Mouse (Mus musculus): ENCODE data around the gene Capn8. TPM values are rescaled to one million over a fixed set of nuclear protein-coding genes. Genes with fewer than 3 reads are reported as not detected.
A peak's percentile ranks its signal among the peaks of the same experiment; 100 is the strongest.

Gene Capn8
- polyA plus RNA-seq, 1 experiment from 2014 or later, result 2.1 TPM

GRCm38 (mm10) chr1:182520938-182521500, 43.8 kb upstream of the Capn8 start:
- no peaks in the 10 kb centered on the region for H3K9me3 ChIP-seq (ENCODE audit: control insufficient read depth, low read length)

GRCm38 (mm10) chr1:182522961-182523360, 41.8 kb upstream of the Capn8 start:
- Histone ChIP-seq H3K27me3 (replicated peaks; ENCODE audit: control insufficient read depth, insufficient read depth, low read length) (no peaks in the 10 kb centered on the region), H3K36me3 (ENCODE audit: control insufficient read depth, insufficient read depth, low read length) (no peaks in the 10 kb centered on the region), H3K9ac (ENCODE audit: low read length) (no peak overlapping the region), H3K27ac (ENCODE audit: low read depth) (no peak overlapping the region), H3K4me3 (ENCODE audit: low read depth, low read length) (no peak overlapping the region), H3K4me2 (ENCODE audit: low read length) (no peak overlapping the region), H3K9me3 (ENCODE audit: control insufficient read depth, low read length) (no peaks in the 10 kb centered on the region), H3K4me1 (replicated peaks; ENCODE audit: control insufficient read depth, insufficient read depth, low read length) (peaks cover 28% of the 10 kb centered on the region)
- ATAC-seq (replicated peaks; ENCODE audit: low FRiP score, low TSS enrichment, low read depth), result no peak
- WGBS, result 82% methylated on average over 5 of the region's 5 CpGs
- no peak for DNase-seq (ENCODE audit: low spot score)

More at GRCm38 (mm10) chr1:182520938-182521500, 43.8 kb upstream of the Capn8 start:
- H3K4me2 ChIP-seq (ENCODE audit: low read length), result no peak overlapping the region
- DNase-seq (ENCODE audit: low spot score) (no peak), ATAC-seq (replicated peaks; ENCODE audit: low FRiP score, low TSS enrichment, low read depth) (no peak)
- H3K4me3 ChIP-seq (ENCODE audit: low read depth, low read length), result no peak overlapping the region
- 70% methylated on average over 8 of the region's 8 CpGs for WGBS
- peak overlapping the region; percentile 78; the same call in 1 of the 2 replicates for H3K27ac ChIP-seq (ENCODE audit: low read depth)
- peaks cover 26% of the 10 kb centered on the region for H3K4me1 ChIP-seq (replicated peaks; ENCODE audit: control insufficient read depth, insufficient read depth, low read length)
- H3K27me3 ChIP-seq (replicated peaks; ENCODE audit: control insufficient read depth, insufficient read depth, low read length), result no peaks in the 10 kb centered on the region
- no peaks in the 10 kb centered on the region for H3K36me3 ChIP-seq (ENCODE audit: control insufficient read depth, insufficient read depth, low read length)
- H3K9ac ChIP-seq (ENCODE audit: low read length), result no peak overlapping the region

- Histone ChIP-seq H3K36me3 (ENCODE audit: control insufficient read depth, insufficient read depth, low read length) (no peaks in the 10 kb centered on the region), H3K9ac (ENCODE audit: low read length) (no peak overlapping the region), H3K9me3 (ENCODE audit: control insufficient read depth, low read length) (no peaks in the 10 kb centered on the region), H3K27me3 (replicated peaks; ENCODE audit: control insufficient read depth, insufficient read depth, low read length) (0 out of 2 replicates have a peak, but pooled peaks cover under 1% of the 10 kb centered on the region), H3K27ac (ENCODE audit: low read depth) (no peak overlapping the region), H3K4me3 (ENCODE audit: low read depth, low read length) (no peak overlapping the region), H3K4me2 (ENCODE audit: low read length) (no peak overlapping the region), H3K4me1 (replicated peaks; ENCODE audit: control insufficient read depth, insufficient read depth, low read length) (peaks cover 32% of the 10 kb centered on the region)
- DNase-seq (ENCODE audit: low spot score), result no peak
- no peak for ATAC-seq (replicated peaks; ENCODE audit: low FRiP score, low TSS enrichment, low read depth)
- 82% methylated on average over 3 of the region's 3 CpGs for WGBS
Observed at GRCm38 (mm10) chr1:182523692-182524091, 41.1 kb upstream of the Capn8 start.

GRCm38 (mm10) chr1:182525601-182526000, 39.2 kb upstream of the Capn8 start:
- H3K27ac ChIP-seq (ENCODE audit: low read depth), result no peak overlapping the region
- H3K27me3 ChIP-seq (replicated peaks; ENCODE audit: control insufficient read depth, insufficient read depth, low read length), result 0 out of 2 replicates have a peak, but pooled peaks cover 2% of the 10 kb centered on the region
- H3K4me2 ChIP-seq (ENCODE audit: low read length), result no peak overlapping the region
- no peak overlapping the region for H3K4me3 ChIP-seq (ENCODE audit: low read depth, low read length)
- H3K9ac ChIP-seq (ENCODE audit: low read length), result no peak overlapping the region
- DNase-seq (ENCODE audit: low spot score) (no peak), ATAC-seq (replicated peaks; ENCODE audit: low FRiP score, low TSS enrichment, low read depth) (no peak)
- H3K4me1 ChIP-seq (replicated peaks; ENCODE audit: control insufficient read depth, insufficient read depth, low read length), result peaks cover 18% of the 10 kb centered on the region; the same call in 1 of the 2 replicates
- no peaks in the 10 kb centered on the region for H3K36me3 ChIP-seq (ENCODE audit: control insufficient read depth, insufficient read depth, low read length)
- WGBS, result 87% methylated on average over 3 of the region's 3 CpGs
- no peaks in the 10 kb centered on the region for H3K9me3 ChIP-seq (ENCODE audit: control insufficient read depth, low read length)

GRCm38 (mm10) chr1:182527261-182527766, 37.5 kb upstream of the Capn8 start:
- WGBS, result 54% methylated on average over 13 of the region's 13 CpGs
- Histone ChIP-seq H3K4me1 (replicated peaks; ENCODE audit: control insufficient read depth, insufficient read depth, low read length) (peaks cover 15% of the 10 kb centered on the region; the same call in 1 of the 2 replicates), H3K9ac (ENCODE audit: low read length) (no peak overlapping the region), H3K27me3 (replicated peaks; ENCODE audit: control insufficient read depth, insufficient read depth, low read length) (0 out of 2 replicates have a peak, but pooled peaks cover 2% of the 10 kb centered on the region), H3K4me3 (ENCODE audit: low read depth, low read length) (no peak overlapping the region), H3K4me2 (ENCODE audit: low read length) (peak overlapping the region; percentile 30; the same call in 1 of the 2 replicates), H3K9me3 (ENCODE audit: control insufficient read depth, low read length) (no peaks in the 10 kb centered on the region), H3K36me3 (ENCODE audit: control insufficient read depth, insufficient read depth, low read length) (no peaks in the 10 kb centered on the region), H3K27ac (ENCODE audit: low read depth) (peak overlapping the region; percentile 69; the same call in 1 of the 2 replicates)
- DNase-seq (ENCODE audit: low spot score), result no peak
- ATAC-seq (replicated peaks; ENCODE audit: low FRiP score, low TSS enrichment, low read depth), result no peak

GRCm38 (mm10) chr1:182527921-182528858, 36.6 kb upstream of the Capn8 start:
- DNase-seq (ENCODE audit: low spot score) (peak; percentile 74), ATAC-seq (replicated peaks; ENCODE audit: low FRiP score, low TSS enrichment, low read depth) (peak; percentile 82)
- 14% methylated on average over 19 of the region's 19 CpGs for WGBS
- 0 out of 2 replicates have a peak, but pooled peaks cover 2% of the 10 kb centered on the region for H3K27me3 ChIP-seq (replicated peaks; ENCODE audit: control insufficient read depth, insufficient read depth, low read length)
- 0 out of 2 replicates have a peak, but pooled peaks cover 6% of the 10 kb centered on the region for H3K9me3 ChIP-seq (ENCODE audit: control insufficient read depth, low read length)
- no peak overlapping the region for H3K9ac ChIP-seq (ENCODE audit: low read length)
- H3K27ac ChIP-seq (ENCODE audit: low read depth), result peak overlapping the region; percentile 69
- H3K4me1 ChIP-seq (replicated peaks; ENCODE audit: control insufficient read depth, insufficient read depth, low read length), result peaks cover 15% of the 10 kb centered on the region; the same call in 1 of the 2 replicates
- no peak overlapping the region for H3K4me3 ChIP-seq (ENCODE audit: low read depth, low read length)
- H3K4me2 ChIP-seq (ENCODE audit: low read length), result peak overlapping the region; percentile 30
- no peaks in the 10 kb centered on the region for H3K36me3 ChIP-seq (ENCODE audit: control insufficient read depth, insufficient read depth, low read length)

- DNase-seq (ENCODE audit: low spot score) (no peak), ATAC-seq (replicated peaks; ENCODE audit: low FRiP score, low TSS enrichment, low read depth) (no peak)
- Histone ChIP-seq H3K27me3 (replicated peaks; ENCODE audit: control insufficient read depth, insufficient read depth, low read length) (0 out of 2 replicates have a peak, but pooled peaks cover 2% of the 10 kb centered on the region), H3K36me3 (ENCODE audit: control insufficient read depth, insufficient read depth, low read length) (no peaks in the 10 kb centered on the region), H3K9me3 (ENCODE audit: control insufficient read depth, low read length) (0 out of 2 replicates have a peak, but pooled peaks cover 6% of the 10 kb centered on the region), H3K4me1 (replicated peaks; ENCODE audit: control insufficient read depth, insufficient read depth, low read length) (0 out of 2 replicates have a peak, but pooled peaks cover 2% of the 10 kb centered on the region), H3K27ac (ENCODE audit: low read depth) (no peak overlapping the region), H3K9ac (ENCODE audit: low read length) (no peak overlapping the region), H3K4me2 (ENCODE audit: low read length) (no peak overlapping the region), H3K4me3 (ENCODE audit: low read depth, low read length) (no peak overlapping the region)
- WGBS, result 84% methylated on average over 3 of the region's 3 CpGs
Observed at GRCm38 (mm10) chr1:182533583-182533982, 31.2 kb upstream of the Capn8 start.

GRCm38 (mm10) chr1:182535080-182535481, 29.7 kb upstream of the Capn8 start:
- peak; percentile 76; the same call in 1 of the 2 replicates for ATAC-seq (replicated peaks; ENCODE audit: low FRiP score, low TSS enrichment, low read depth)

More at GRCm38 (mm10) chr1:182535080-182535481, 29.7 kb upstream of the Capn8 start:
- Histone ChIP-seq H3K27ac (ENCODE audit: low read depth) (peak overlapping the region; percentile 51; the same call in 1 of the 2 replicates), H3K4me2 (ENCODE audit: low read length) (no peak overlapping the region), H3K9ac (ENCODE audit: low read length) (no peak overlapping the region), H3K4me3 (ENCODE audit: low read depth, low read length) (no peak overlapping the region), H3K36me3 (ENCODE audit: control insufficient read depth, insufficient read depth, low read length) (no peaks in the 10 kb centered on the region), H3K27me3 (replicated peaks; ENCODE audit: control insufficient read depth, insufficient read depth, low read length) (no peaks in the 10 kb centered on the region), H3K4me1 (replicated peaks; ENCODE audit: control insufficient read depth, insufficient read depth, low read length) (0 out of 2 replicates have a peak, but pooled peaks cover 3% of the 10 kb centered on the region), H3K9me3 (ENCODE audit: control insufficient read depth, low read length) (0 out of 2 replicates have a peak, but pooled peaks cover 6% of the 10 kb centered on the region)
- DNase-seq (ENCODE audit: low spot score), result no peak
- WGBS, result 47% methylated on average over 3 of the region's 3 CpGs
